Mouse (Mus musculus): ENCODE measurements around the gene Vmn1r195.
"Not testable (repeated sequence)": the region's sequence is repeated elsewhere in the genome, so short reads cannot be mapped to it uniquely, and the experiment has no call there.

The Vmn1r195 gene

GRCm38 (mm10) chr13:22270222-22270621 lies at the start of gene Vmn1r195:
TSS of gene Vmn1r195 (plus strand) at chr13:22270522.
- DNase-seq = not testable (repeated sequence)

- not testable (repeated sequence) for DNase-seq
Observed at GRCm38 (mm10) chr13:22223060-22223459, 47.3 kb upstream of the Vmn1r195 start, which contains the start of gene Vmn1r193. TSS of gene Vmn1r193 (minus strand) at chr13:22223160.

- no peak for DNase-seq
Observed at GRCm38 (mm10) chr13:22243915-22244314, 26.4 kb upstream of the Vmn1r195 start, which contains the start of gene Vmn1r194. TSS of gene Vmn1r194 (plus strand) at chr13:22244215.

- DNase-seq = no peak
Observed at GRCm38 (mm10) chr13:22271721-22272120, 1.4 kb downstream of the Vmn1r195 start.

- DNase-seq = no peak
Observed at GRCm38 (mm10) chr13:22284578-22284977, 14.3 kb downstream of the Vmn1r195 start.

- DNase-seq = no peak
Observed at GRCm38 (mm10) chr13:22289620-22290019, 19.3 kb downstream of the Vmn1r195 start, which contains the start of gene Vmn1r196. TSS of gene Vmn1r196 (plus strand) at chr13:22289920.

- DNase-seq = not testable (repeated sequence)
Observed at GRCm38 (mm10) chr13:22308075-22308474, 37.8 kb downstream of the Vmn1r195 start.

GRCm38 (mm10) chr13:22315361-22315760 lies 45.0 kb downstream of the Vmn1r195 start:
- no peak for DNase-seq

- no peak for DNase-seq
Observed at GRCm38 (mm10) chr13:22317366-22317765, 47.0 kb downstream of the Vmn1r195 start.

GRCm38 (mm10) chr13:22320091-22320490 lies 49.8 kb downstream of the Vmn1r195 start:
- no peak for DNase-seq

GRCm38 (mm10) chr13:22324289-22324688 lies 54.0 kb downstream of the Vmn1r195 start, which contains the start of gene Vmn1r197:
TSS of gene Vmn1r197 (plus strand) at chr13:22324589.
- no peak for DNase-seq
